Mouse (Mus musculus): Measurements from ENCODE around the gene Entpd8.

Gene Entpd8

DNA sequence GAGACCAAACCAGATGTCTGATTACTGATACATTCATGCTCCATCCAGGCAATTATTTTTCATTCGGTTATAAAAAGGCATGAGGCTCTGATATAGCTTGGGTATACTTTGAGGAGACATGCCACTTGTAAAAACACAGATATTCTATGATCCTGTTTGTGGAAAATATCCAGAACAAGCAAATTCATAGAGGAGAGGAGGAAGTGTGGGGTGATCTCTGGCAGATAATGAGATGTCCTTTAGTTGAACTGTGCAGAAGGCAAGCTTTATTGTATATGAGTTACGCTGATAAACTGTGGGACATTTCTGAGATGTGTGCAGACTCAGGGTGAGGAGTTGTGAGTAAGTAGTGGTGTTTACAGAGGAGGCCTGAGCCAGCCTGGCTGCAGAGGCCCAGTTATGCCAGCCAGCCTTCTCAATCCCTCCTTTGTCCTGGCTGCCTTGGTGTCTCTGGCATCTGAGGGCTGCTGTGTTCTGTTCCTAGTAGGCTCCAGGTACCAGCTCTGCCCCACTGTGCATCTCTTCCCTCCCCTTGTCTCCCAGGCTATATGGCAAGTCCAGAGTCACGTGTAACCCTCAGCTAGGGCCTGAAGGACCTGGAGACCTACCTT, 18.0 kb downstream of the Entpd8 start:
- DNase-seq = no peak

DNA sequence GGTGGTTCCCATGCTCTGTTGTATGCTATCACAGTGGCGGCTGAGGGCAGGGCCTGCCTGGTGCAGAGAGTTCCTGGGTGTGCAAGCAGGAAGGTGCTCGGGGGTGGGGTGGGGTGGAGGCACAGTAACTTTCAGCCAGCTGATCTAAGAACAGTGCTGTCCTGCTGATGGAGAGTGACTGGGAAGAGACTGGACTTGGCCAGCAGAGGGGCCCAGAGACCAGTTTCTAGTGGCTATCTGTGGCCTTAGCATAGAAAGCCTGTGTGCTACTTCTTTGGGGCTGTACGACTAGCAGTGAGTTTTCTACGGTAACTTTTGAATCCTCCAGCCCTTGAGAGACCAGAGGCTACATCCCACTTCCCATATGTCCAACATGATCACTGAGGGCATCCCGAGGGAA, 18.9 kb downstream of the Entpd8 start:
- DNase-seq = no peak

DNA sequence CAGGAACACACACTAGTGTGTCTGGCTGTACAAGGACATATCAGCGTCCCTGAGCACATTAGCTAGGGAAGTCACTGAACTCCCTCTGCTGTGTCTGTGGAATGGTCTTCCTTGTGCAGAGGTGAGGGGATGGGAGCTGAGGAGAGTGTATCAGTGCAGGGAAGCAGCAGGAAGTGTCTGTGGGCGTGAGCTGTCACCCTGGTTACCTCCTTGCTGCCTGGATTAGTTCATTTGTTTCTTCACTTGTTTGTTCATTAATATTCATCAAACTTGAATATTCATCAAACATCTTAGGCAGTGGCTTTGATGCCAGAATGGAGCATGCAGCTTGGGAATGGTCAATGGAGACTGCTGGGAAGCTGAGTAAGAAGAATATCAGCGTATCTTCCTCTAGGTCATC, 19.6 kb downstream of the Entpd8 start:
- no peak for DNase-seq

DNA sequence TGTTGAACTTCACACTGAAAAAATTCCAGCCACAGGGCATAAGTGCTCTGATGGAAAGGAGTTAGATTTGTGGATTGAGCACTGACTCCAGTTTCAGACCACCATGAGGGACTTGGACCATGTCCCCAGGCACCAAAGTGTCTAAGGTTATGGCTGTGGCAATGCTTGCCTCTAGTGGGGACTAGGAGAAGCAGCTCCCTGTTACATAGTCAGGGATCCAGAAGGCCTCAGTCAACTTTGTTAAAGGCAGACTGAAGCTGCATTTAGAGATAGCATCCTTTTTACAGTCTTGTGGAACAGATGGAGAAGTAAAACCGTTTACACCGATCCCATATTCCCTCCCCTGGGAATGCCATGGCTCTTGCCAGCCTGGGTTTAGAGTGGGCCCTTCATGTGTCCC, 24.0 kb downstream of the Entpd8 start:
- no peak for DNase-seq

DNA sequence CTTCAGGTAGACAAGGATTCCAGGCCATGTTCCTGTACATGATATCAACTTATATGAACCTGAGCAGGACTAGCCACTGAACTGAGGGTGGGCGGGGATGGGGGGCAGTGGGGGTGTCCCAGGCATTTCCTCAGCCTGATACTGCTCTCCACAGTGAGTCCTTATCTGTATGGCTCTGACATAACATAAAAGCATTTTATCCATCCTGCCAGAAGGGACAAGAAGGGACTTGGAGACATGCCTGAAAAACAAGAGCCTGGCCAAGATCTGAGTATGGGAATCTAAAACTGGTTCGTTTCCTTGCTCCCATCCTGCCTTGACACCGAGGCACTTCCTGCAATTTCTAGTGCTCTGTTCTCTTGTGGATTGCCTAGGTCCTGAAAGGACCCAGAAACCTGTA, 25.9 kb downstream of the Entpd8 start:
- DNase-seq = no peak

DNA sequence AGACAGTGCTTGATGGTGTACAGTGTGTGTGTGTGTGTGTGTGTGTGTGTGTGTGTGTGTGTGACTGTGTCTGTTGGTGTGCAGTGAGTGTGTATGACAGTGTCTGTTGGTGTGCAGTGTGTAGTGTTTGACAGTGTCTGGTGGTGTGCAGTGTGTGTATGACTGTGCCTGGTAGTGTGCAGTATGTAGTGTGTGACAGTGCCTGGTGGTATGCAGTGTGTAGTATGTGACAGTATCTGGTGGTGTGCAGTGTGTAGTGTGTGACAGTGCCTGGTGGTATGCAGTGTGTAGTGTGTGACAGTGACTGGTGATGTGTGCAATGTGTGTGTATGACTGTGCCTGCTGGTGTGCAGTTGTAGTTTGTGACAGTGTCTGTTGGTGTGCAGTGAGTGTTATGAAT, 29.4 kb downstream of the Entpd8 start:
- no peak for DNase-seq

DNA sequence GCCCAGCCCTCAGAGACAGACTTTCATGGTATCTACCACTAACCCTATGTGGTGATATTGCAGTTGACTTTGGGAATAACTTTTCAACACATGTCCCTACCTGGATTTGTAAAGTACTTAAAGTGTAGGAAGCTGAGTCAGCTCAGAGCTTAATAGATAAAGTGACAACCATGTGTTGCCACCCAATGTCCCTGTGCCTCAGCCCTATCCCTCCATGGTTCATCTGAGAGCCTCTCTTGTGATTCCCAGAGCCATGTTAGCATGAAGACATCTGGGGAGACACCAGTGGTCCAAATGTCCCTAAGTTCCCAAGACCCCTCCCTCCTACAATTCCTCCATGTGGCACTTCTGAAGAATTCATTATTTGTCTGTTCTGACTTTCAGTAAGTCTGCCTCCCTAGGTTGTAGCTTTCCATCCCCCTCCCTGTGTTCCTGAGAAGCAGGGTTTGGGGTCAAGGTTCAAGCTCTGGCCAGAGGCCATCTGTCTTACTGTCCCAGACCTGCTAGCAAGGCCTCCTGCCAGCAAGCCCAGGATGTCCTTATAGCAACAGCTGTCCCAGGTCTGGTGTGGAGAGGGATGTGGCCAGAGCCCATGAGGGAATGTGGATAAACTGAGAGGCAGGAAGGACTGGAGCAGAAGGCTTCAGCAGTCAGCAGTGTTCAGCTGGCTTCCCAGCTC, 30.5 kb downstream of the Entpd8 start:
- no peak for DNase-seq

DNA sequence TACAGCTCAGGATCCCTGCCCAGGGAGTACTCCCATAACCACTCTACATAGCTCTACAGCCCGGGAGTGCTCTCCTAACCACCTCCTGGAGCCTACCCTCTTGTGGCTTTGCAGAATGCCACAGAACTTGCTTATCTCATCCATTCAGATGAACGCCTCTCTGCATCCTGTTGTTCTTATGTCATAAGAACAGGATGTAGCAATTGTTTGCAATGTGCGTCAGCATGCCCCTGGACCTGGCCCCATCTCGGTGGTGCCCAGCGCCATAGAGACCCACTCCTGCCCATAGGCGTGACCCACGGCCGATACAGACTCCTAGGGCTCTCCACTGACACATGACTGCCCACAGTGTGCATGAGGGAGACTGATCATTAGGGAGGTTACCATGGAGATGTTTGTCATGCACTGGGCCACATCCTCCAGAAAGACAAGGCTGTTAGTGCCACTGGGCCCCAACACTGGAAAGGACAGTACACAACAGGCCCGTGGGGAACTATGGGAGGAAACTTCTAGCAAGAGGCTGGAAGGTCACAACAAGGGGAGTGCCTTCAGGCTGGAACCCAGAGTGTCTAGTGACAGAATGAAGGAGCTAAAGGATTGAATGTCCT, 31.2 kb downstream of the Entpd8 start:
- DNase-seq = no peak

DNA sequence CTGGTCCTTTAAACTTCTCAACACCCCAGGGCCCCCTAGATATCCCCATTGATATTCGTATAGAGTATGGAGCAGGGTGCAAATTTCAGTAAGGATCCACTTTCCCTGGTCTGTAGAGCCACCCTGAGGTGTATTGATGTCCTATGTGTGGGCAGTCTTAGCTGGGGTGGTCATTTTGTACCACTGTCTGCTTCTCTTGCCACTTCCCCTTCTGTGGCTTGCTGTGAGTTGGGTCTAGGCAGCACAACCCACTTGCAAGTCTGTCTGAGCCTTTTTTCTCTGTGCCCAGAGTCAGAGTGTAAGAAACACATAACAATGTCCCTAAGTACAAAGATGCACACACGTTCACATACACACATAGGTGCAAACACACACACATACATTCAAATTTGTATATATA, 34.2 kb downstream of the Entpd8 start:
- no peak for DNase-seq

DNA sequence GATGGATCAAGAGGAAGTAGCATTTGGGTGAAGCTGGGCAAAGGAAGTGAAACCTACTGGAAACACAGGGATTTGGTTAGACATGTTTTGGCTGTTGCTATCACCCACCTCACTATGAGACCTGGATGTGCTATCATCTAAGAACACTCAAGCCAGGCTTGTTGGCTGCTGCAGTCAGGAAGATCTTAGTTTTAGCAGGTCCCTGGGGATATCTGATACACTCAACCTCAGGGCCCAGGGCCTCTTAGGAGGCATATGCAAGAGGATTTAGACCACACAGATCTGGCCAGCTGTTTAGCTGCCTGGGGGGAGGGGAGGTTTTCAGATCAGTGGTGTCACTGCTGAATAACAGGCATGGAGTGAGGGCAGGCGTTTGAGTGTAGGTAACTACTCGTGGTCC, 35.3 kb downstream of the Entpd8 start:
- DNase-seq = no peak

DNA sequence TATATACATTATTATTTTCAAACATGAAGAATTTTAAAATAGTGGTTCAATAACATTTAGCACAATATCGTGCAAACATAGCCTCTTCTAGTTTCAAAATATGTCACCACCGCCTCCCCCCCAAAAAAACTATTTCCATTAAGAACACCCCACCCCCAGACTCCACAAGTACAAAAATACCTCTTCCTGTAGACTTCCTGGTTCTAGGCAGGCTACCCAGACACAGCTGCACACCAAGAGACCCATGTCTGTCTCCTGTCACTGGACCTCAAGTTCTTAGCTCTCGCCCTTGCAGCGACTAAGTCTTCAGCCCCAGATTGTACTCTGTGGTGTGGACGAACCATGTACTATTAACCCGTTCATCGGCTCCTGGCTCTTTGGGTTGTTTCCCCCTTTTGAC, 40.9 kb downstream of the Entpd8 start:
- DNase-seq = no peak

DNA sequence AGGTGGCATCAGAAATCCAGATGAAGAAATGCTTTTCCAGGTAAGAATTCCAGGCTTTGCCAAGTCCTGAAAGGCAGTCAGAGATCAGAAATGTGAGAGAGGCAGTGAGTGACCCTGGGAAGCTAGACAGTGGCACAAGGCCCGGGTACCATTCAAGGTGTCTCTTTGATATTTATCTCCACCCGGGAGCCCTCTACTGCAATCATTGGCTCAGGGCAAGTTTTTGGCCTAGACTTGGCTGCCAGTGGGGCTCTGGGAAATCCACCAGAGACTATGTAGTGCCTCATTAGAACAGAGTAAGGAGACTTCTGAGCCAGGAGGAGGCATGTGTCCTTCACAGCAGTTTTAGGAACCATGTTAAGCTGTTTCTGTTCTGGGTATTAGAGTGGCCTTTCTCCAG, 42.6 kb downstream of the Entpd8 start:
- no peak for DNase-seq

DNA sequence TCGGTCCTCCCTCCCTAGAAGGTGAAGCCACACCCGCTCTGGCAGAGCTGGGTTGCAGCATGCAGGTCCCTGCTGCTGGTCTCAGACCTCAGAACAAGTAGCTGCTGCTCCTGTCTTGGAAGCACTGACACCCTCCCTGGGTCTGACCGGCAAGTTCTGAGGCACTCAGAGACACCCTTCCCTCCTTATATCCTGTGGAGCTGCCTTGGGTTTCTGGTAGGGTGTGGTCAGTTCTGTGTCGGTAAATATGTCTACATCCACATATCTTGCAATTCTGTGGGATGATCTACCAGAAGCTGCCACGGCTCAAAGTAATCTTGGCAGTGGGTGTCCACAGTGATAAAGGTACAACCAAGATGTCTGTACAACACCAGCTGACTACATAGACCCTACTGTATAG, 43.4 kb downstream of the Entpd8 start:
- DNase-seq = no peak

DNA sequence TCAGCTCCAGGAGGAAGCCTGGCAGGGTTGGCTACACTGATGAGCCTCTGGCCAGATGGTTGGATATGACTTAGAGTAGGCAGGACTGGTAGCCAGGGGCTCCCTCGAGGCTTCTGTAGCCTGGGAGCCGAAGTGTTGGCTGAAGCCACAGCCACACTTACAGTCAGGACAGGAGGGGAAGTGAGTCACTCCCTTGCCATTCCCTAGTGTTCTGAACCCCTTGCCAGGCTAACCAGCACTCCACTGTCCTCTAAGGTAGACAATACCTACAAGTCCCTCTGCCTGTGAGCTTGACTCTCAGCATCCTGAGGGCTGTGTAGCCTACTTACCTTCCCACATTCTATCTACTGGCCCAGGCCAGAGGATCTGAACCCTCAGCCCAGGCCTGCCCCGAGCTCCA, 44.3 kb downstream of the Entpd8 start:
- DNase-seq = no peak

DNA sequence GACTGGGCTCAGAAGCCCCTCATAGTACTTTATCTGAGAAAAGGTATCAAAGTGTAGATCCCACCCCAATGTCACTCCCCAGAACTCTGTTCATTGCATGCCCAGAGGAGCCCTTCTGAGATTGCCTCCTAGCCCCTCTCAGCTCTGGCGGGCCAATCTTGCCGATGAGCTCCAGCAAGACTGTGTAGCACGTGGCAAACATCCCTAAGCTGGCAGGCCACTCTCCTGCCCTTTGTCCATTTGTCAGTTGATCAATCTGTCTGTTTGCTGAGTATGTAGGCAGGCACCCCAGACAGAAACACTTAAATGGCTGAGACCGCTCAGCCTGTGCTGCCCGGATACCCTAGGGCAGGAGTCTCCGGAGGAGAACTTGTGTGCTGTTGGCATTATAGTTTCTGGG, 45.0 kb downstream of the Entpd8 start:
- DNase-seq = no peak

DNA sequence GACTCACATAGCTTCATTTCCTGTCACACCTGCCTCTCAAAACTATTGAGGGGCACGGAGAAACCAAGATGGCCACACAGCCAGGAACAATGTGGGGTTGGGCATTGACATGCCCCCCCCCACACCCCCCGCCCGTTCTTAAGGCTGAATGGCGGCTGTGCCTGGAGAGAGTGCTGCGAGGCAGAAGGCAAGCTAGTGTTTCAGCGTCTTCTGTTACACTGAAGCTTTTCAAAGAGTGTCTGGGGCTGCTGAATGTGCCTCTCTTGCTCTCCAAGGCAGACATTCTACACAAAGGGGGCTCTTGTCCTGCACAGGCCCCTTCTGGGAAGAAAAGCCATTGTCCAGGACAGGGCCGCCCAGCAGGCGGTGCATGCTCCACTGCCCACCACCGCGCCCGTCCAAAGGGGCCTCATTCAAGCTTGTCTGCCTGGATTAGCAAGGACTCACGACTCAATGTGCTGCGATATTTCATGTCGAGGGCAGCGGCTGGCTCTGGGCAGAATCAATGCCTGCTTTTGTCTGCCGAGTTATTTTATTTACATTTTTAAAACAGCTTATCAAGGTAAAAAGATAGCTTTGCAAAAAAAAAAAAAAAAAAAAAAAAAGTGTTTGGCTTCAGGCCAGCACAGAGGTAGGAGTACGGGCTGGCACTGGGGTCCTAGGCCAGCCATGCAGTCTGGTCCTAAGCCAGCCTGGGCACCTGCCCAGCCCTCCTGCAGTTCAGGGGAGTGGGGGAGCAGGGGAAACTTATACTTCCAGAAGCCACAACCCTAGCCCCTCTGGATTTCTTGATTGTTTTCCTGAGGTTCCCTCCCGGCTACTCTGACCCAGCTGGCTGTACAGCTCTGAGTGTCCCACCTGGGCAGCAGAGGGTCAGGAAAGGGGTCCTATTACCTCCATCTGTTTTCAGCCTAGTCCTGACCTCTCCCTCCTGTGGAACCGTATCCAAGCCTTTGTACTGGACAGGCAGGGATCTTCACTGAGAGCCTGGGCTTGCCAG, 46.2 kb downstream of the Entpd8 start:
- no peak for DNase-seq

DNA sequence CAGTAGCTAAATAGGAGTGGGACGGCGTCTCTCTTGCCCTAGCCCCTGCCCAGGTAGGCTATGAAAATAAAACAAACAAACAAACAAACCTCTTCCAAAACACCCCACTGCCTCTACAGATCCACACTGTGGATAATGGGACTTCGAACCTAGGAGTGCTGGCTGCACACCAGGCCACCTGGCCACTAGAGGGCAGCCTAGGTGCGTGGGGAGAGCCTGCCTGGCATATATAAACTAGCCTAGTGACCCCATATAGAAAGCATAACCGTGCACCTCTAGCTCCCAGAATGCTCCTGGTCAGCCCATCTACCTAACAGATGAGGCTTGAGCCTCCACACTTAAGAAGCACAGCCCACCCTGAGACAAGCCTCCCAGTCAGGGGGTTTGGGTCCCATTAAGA, 47.1 kb downstream of the Entpd8 start:
- DNase-seq = peak; percentile 19

DNA sequence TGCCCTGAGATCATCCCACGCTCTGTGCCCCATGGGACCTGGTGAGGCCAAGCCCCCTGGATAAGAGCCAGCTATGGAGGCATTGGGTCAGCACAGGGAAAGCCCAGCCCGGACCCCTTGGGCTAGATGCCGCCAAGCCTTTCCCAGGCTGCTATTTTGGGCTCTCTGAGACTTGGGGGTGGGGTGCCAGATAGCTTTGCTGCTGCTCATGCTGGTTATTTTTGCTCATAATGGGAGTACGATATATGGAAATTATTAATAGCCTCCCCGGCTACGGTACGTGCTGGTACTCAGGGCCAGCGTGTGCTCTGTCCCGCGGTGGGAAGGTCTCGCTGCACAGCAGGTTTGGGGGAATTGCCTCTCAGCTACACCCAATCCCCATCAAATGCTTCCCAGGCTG, 48.0 kb downstream of the Entpd8 start:
- DNase-seq = no peak

DNA sequence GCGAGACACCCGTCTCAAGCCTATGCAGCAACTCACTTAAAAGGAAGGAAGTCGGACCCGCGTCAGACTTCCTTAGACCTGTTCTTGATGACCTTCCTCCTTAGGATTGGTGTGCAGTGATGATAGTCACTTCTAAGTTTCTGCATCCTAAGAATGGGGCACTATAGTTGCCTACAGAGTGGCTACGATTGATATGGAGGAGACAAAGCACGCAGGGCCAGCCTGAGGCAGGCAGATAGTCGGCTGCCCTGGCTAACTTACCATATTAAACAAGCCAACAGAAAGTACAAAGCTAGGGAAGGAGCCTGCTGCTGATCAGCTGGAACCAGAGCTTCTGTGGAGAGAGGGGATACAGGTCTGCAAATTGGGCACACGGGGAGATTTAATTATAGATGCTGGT, 51.5 kb downstream of the Entpd8 start:
- DNase-seq = no peak

Data from cerebellum, adult 9-10 months (tissue).